Mouse (Mus musculus) thymus, adult 2 months (tissue): ENCODE measurements around the gene Kdm6b.

ENCODE experiments used
- CTCF ChIP-seq: fragments of 200-500 bp; IDR thresholded peaks from 2 replicates; pipeline ENCODE4 v1.5.1; 2012; ENCODE audit warnings: mild to moderate bottlenecking, control low read depth, low read length, moderate library complexity, borderline replicate concordance; ENCODE audit not compliant: control insufficient read depth, poor library complexity, insufficient read depth; ENCODE audit errors: extremely low read depth
- POLR2A ChIP-seq: fragments of 200-500 bp; IDR thresholded peaks from 2 replicates; pipeline ENCODE4 v1.6.1; 2012; ENCODE audit warnings: mild to moderate bottlenecking, low read length, control low read depth, moderate library complexity; ENCODE audit not compliant: control insufficient read depth, poor library complexity, insufficient read depth; ENCODE audit errors: extremely low read depth

DNA sequence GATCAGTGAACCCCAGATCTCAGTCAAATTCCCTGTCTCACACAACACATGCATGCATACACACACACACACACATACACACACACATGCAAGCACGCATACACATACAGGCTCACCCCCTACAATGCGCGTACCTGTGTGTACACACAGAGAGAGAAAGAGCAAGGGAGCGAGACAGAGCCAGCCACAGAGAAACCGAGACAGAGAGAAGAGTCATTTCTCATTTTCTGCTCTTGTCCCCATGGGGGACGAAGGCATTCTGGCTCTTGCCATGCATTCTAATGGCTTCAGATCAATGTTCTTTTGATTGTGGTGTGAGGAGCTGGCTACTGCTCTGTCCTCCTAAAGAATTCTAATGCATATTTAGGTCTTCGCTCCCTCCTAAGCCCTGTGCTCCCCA is 33.8 kb upstream of the Kdm6b start:
- TF ChIP-seq CTCF (no peak), POLR2A (no peak)
